In the genomic region with DNA sequence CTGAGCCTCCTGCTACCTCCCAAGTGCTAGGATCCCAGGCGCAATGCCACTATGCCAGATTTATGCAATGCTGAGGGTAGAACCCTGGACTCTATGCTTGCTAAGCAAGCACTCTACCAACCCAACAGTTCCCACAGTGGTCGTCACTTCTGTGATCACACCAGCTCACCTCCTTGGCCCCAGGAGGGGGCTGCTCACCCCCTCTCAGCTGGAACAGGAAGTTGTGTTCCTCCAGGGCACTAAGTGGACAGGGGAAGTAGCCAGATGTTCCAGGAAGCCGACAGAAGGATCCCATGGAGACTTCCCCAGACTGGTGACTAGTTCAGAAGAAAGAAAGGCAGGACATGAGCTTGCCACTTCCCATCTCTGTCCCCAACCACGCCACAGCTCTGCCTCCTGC, we compare ENCODE assay signal across 1 mouse cellular context.
TF ChIP-seq lines count a peak whose summit lies in the region.

No protein-coding gene starts in this region.

TF ChIP-seq in myocyte, 11 proteins besides CTCF, POLR2A, EP300 and RAD21 (continued from another document):
- TF ChIP-seq MYOD1 (IDR thresholded peaks at IDR 0.05; ENCODE audit: control insufficient read depth in 1 of 3, insufficient read length in 2 of 3, low read depth in 2 of 3): no peak
- TF ChIP-seq TCF3 (IDR thresholded peaks at IDR 0.05; ENCODE audit: insufficient read length, low read depth): no peak
- no peak for TF ChIP-seq REST (IDR thresholded peaks at IDR 0.05; ENCODE audit: insufficient read depth, insufficient read length)
- no peak for TF ChIP-seq MYOG (IDR thresholded peaks at IDR 0.05; ENCODE audit: control insufficient read depth in 1 of 3, insufficient read depth in 1 of 3, insufficient read length in 2 of 3, low read depth in 2 of 3)
- TF ChIP-seq E2F4 (IDR thresholded peaks at IDR 0.05; ENCODE audit: insufficient read depth): no peak
- TF ChIP-seq CEBPB (IDR thresholded peaks at IDR 0.05; ENCODE audit: insufficient read depth, poor library complexity, severe bottlenecking): no peak
- no peak for TF ChIP-seq USF1 (IDR thresholded peaks at IDR 0.05; ENCODE audit: low read depth)
- TF ChIP-seq POLR2AphosphoS2 (IDR thresholded peaks at IDR 0.05; ENCODE audit: insufficient read length, low read depth): no peak
